Mouse (Mus musculus): ENCODE measurements around the gene Ext2. TPM values are rescaled to one million over a fixed set of nuclear protein-coding genes. Genes with fewer than 3 reads are reported as not detected.

The Ext2 gene
- polyA plus RNA-seq, 1 experiment = 78.9 TPM

DNA sequence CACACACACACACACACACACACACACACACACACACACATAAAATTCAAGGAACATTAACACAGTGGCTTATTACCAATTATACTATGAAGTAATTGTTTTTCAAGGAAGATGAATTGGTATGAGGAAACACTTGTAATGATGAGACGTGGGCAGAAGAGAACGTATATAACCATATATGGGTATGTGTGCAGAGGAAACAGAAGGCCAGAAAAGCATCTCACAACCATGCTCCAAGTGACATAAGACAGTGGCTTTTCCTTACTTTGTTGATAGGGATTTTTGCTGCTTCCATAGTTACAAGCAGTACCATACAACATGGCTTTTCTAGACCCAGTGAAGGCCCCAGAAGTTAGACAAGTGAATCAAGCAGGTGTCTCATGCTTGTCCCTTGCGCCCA is 115.5 kb downstream of the Ext2 start:
- Histone ChIP-seq H3K79me2 (ENCODE audit: control insufficient read depth, insufficient read depth) (no peaks in the 10 kb centered on the region), H3K36me3 (ENCODE audit: control insufficient read depth, insufficient read depth) (no peaks in the 10 kb centered on the region), H3K4me2 (ENCODE audit: low read depth) (no peak overlapping the region), H3K27me3 (ENCODE audit: control insufficient read depth, insufficient read depth, insufficient read length) (no peaks in the 10 kb centered on the region), H3K4me3 (no peak overlapping the region), H3ac (ENCODE audit: control insufficient read depth, insufficient read length) (no peak overlapping the region)
- no peak for TF ChIP-seq MYOD1 (IDR thresholded peaks at IDR 0.05; ENCODE audit: control insufficient read depth in 1 of 3, insufficient read length in 2 of 3, low read depth in 2 of 3)
- TF ChIP-seq POLR2AphosphoS2 (IDR thresholded peaks at IDR 0.05; ENCODE audit: insufficient read length, low read depth) = no peak
- TF ChIP-seq SRF (IDR thresholded peaks at IDR 0.05; ENCODE audit: control insufficient read depth, insufficient read length, low read depth) = no peak
- TF ChIP-seq REST (IDR thresholded peaks at IDR 0.05; ENCODE audit: insufficient read depth, insufficient read length) = no peak
- no peak for TF ChIP-seq POLR2A (IDR thresholded peaks at IDR 0.05; ENCODE audit: insufficient read length, low read depth)
- no peak for TF ChIP-seq CEBPB (IDR thresholded peaks at IDR 0.05; ENCODE audit: insufficient read depth, poor library complexity, severe bottlenecking)
- no peak for TF ChIP-seq USF1 (IDR thresholded peaks at IDR 0.05; ENCODE audit: low read depth)
- TF ChIP-seq TCF3 (IDR thresholded peaks at IDR 0.05; ENCODE audit: insufficient read length, low read depth) = no peak
- no peak for TF ChIP-seq MYOG (IDR thresholded peaks at IDR 0.05; ENCODE audit: control insufficient read depth in 1 of 3, insufficient read depth in 1 of 3, insufficient read length in 2 of 3, low read depth in 2 of 3)
- TF ChIP-seq E2F4 (IDR thresholded peaks at IDR 0.05; ENCODE audit: insufficient read depth) = no peak
- TF ChIP-seq TCF12 (IDR thresholded peaks at IDR 0.05; ENCODE audit: insufficient read depth, poor library complexity, severe bottlenecking) = no peak
- no peak for TF ChIP-seq MAX (IDR thresholded peaks at IDR 0.05; ENCODE audit: low read depth)

DNA sequence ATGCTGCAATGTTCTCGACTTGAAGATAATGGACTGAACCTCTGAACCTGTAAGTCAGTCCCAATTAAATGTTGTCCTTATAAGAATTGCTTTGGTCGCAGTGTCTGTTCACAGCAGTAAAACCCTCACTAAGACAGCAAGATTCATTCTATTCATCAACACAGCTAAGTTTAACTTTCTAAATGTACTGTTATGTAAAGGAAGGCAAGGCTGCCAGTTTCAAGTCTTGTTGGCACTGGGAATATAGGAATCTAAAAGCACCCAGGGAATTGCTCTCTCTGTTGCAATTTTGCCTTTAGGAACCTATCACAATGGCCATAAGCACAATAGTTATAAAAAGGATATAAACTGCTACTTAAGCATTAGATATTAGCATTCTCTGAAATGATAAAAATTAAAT is 116.0 kb downstream of the Ext2 start:
- Histone ChIP-seq H3K79me2 (ENCODE audit: control insufficient read depth, insufficient read depth) (no peaks in the 10 kb centered on the region), H3K36me3 (ENCODE audit: control insufficient read depth, insufficient read depth) (no peaks in the 10 kb centered on the region), H3K4me3 (no peak overlapping the region), H3ac (ENCODE audit: control insufficient read depth, insufficient read length) (no peak overlapping the region), H3K4me2 (ENCODE audit: low read depth) (no peak overlapping the region), H3K27me3 (ENCODE audit: control insufficient read depth, insufficient read depth, insufficient read length) (no peaks in the 10 kb centered on the region)
- TF ChIP-seq TCF3 (IDR thresholded peaks at IDR 0.05; ENCODE audit: insufficient read length, low read depth) = no peak
- TF ChIP-seq SRF (IDR thresholded peaks at IDR 0.05; ENCODE audit: control insufficient read depth, insufficient read length, low read depth) = no peak
- TF ChIP-seq CEBPB (IDR thresholded peaks at IDR 0.05; ENCODE audit: insufficient read depth, poor library complexity, severe bottlenecking) = no peak
- TF ChIP-seq POLR2A (IDR thresholded peaks at IDR 0.05; ENCODE audit: insufficient read length, low read depth) = no peak
- no peak for TF ChIP-seq POLR2AphosphoS2 (IDR thresholded peaks at IDR 0.05; ENCODE audit: insufficient read length, low read depth)
- no peak for TF ChIP-seq MYOD1 (IDR thresholded peaks at IDR 0.05; ENCODE audit: control insufficient read depth in 1 of 3, insufficient read length in 2 of 3, low read depth in 2 of 3)
- TF ChIP-seq E2F4 (IDR thresholded peaks at IDR 0.05; ENCODE audit: insufficient read depth) = no peak
- no peak for TF ChIP-seq MAX (IDR thresholded peaks at IDR 0.05; ENCODE audit: low read depth)

DNA sequence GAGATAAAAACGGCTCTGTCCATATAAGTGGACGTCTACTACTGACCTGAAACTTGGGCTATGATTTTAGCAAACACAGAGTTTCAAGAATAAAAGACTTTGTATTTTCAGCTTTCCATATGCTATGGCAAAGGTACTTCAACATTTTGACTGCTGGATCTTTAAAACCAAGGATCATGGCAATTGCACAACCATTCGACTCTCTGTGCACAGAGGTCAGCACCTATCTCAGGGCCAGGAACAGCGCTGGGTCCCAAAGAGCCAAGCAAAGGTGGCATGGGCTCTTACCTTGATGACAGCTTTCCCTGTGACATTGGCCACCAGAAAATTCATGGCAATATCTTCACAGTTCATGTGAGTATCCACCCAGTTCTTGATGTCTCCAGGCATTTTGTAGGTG is 118.2 kb downstream of the Ext2 start:
- no peaks in the 10 kb centered on the region for H3K36me3 ChIP-seq (ENCODE audit: control insufficient read depth, insufficient read depth)
- H3ac ChIP-seq (ENCODE audit: control insufficient read depth, insufficient read length) = no peak overlapping the region
- no peak overlapping the region for H3K4me2 ChIP-seq (ENCODE audit: low read depth)
- no peaks in the 10 kb centered on the region for H3K27me3 ChIP-seq (ENCODE audit: control insufficient read depth, insufficient read depth, insufficient read length)
- H3K4me3 ChIP-seq = no peak overlapping the region
- H3K79me2 ChIP-seq (ENCODE audit: control insufficient read depth, insufficient read depth) = no peaks in the 10 kb centered on the region
- no peak for TF ChIP-seq REST (IDR thresholded peaks at IDR 0.05; ENCODE audit: insufficient read depth, insufficient read length)
- TF ChIP-seq USF1 (IDR thresholded peaks at IDR 0.05; ENCODE audit: low read depth) = no peak
- no peak for TF ChIP-seq TCF12 (IDR thresholded peaks at IDR 0.05; ENCODE audit: insufficient read depth, poor library complexity, severe bottlenecking)
- no peak for TF ChIP-seq CEBPB (IDR thresholded peaks at IDR 0.05; ENCODE audit: insufficient read depth, poor library complexity, severe bottlenecking)
- TF ChIP-seq MYOG (IDR thresholded peaks at IDR 0.05; ENCODE audit: control insufficient read depth in 1 of 3, insufficient read depth in 1 of 3, insufficient read length in 2 of 3, low read depth in 2 of 3) = no peak
- no peak for TF ChIP-seq TCF3 (IDR thresholded peaks at IDR 0.05; ENCODE audit: insufficient read length, low read depth)
- no peak for TF ChIP-seq SRF (IDR thresholded peaks at IDR 0.05; ENCODE audit: control insufficient read depth, insufficient read length, low read depth)
- no peak for TF ChIP-seq MAX (IDR thresholded peaks at IDR 0.05; ENCODE audit: low read depth)
- no peak for TF ChIP-seq E2F4 (IDR thresholded peaks at IDR 0.05; ENCODE audit: insufficient read depth)
- TF ChIP-seq POLR2A (IDR thresholded peaks at IDR 0.05; ENCODE audit: insufficient read length, low read depth) = no peak
- TF ChIP-seq MYOD1 (IDR thresholded peaks at IDR 0.05; ENCODE audit: control insufficient read depth in 1 of 3, insufficient read length in 2 of 3, low read depth in 2 of 3) = no peak
- no peak for TF ChIP-seq POLR2AphosphoS2 (IDR thresholded peaks at IDR 0.05; ENCODE audit: insufficient read length, low read depth)

GRCm38 (mm10) chr2:93702936-93703926 is 119.1 kb downstream of the Ext2 start:
- Histone ChIP-seq H3K27me3 (ENCODE audit: control insufficient read depth, insufficient read depth, insufficient read length) (no peaks in the 10 kb centered on the region), H3K79me2 (ENCODE audit: control insufficient read depth, insufficient read depth) (no peaks in the 10 kb centered on the region), H3K4me2 (ENCODE audit: low read depth) (no peak overlapping the region), H3K4me3 (no peak overlapping the region), H3ac (ENCODE audit: control insufficient read depth, insufficient read length) (no peak overlapping the region), H3K36me3 (ENCODE audit: control insufficient read depth, insufficient read depth) (no peaks in the 10 kb centered on the region)
- TF ChIP-seq USF1 (IDR thresholded peaks at IDR 0.05; ENCODE audit: low read depth) (no peak), TCF3 (IDR thresholded peaks at IDR 0.05; ENCODE audit: insufficient read length, low read depth) (no peak), MYOD1 (IDR thresholded peaks at IDR 0.05; ENCODE audit: control insufficient read depth in 1 of 3, insufficient read length in 2 of 3, low read depth in 2 of 3) (no peak), E2F4 (IDR thresholded peaks at IDR 0.05; ENCODE audit: insufficient read depth) (no peak), REST (IDR thresholded peaks at IDR 0.05; ENCODE audit: insufficient read depth, insufficient read length) (no peak), MYOG (IDR thresholded peaks at IDR 0.05; ENCODE audit: control insufficient read depth in 1 of 3, insufficient read depth in 1 of 3, insufficient read length in 2 of 3, low read depth in 2 of 3) (no peak), POLR2AphosphoS2 (IDR thresholded peaks at IDR 0.05; ENCODE audit: insufficient read length, low read depth) (no peak), TCF12 (IDR thresholded peaks at IDR 0.05; ENCODE audit: insufficient read depth, poor library complexity, severe bottlenecking) (no peak), SRF (IDR thresholded peaks at IDR 0.05; ENCODE audit: control insufficient read depth, insufficient read length, low read depth) (no peak), MAX (IDR thresholded peaks at IDR 0.05; ENCODE audit: low read depth) (no peak), CEBPB (IDR thresholded peaks at IDR 0.05; ENCODE audit: insufficient read depth, poor library complexity, severe bottlenecking) (no peak), POLR2A (IDR thresholded peaks at IDR 0.05; ENCODE audit: insufficient read length, low read depth) (no peak)

Measured in myocyte (in vitro differentiated cells).